Mouse (Mus musculus): ENCODE measurements around the gene Zbtb46. TPM values are rescaled to one million over a fixed set of nuclear protein-coding genes. Genes with fewer than 3 reads are reported as not detected.

Zbtb46 gene
- polyA plus RNA-seq, 1 experiment from 2014 or later: 5.7 TPM

DNA sequence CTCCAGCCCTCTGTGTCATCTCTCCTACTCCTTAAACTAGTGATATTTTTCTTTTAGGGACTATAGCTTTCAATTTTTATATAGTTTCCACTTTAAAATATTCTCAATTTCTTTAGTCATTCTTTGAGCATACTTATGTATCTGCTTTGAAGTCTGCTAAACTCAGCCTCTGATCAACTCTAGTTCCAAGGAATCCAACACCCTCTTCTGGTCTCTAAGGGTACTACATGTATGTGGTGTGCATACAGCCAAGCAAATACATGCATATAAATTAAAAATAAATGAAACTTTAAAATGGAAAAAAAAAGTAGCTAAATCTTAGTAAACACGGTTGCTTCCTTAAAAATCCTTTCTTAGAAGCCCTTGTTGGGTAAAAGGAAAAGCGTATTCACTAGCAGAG, 83.4 kb downstream of the Zbtb46 start:
- Histone ChIP-seq H3K27me3 (replicated peaks; ENCODE audit: control insufficient read depth, insufficient read depth, low read length) (no peaks in the 10 kb centered on the region), H3K9ac (ENCODE audit: low read depth, low read length) (no peak overlapping the region), H3K36me3 (ENCODE audit: control insufficient read depth, insufficient read depth, low read length) (peaks cover 24% of the 10 kb centered on the region), H3K4me1 (ENCODE audit: control insufficient read depth, insufficient read depth, low read length) (no peaks in the 10 kb centered on the region), H3K9me3 (ENCODE audit: control insufficient read depth, low read length) (no peaks in the 10 kb centered on the region), H3K4me2 (ENCODE audit: low read depth, low read length) (no peak overlapping the region), H3K27ac (replicated peaks; ENCODE audit: low read depth, low read length) (no peak overlapping the region), H3K4me3 (ENCODE audit: low read depth, low read length) (no peak overlapping the region)
- ATAC-seq (ENCODE audit: low read depth): no peak
- WGBS: 88% methylated on average over 2 of the region's 2 CpGs
- no peak for DNase-seq (ENCODE audit: low spot score)

DNA sequence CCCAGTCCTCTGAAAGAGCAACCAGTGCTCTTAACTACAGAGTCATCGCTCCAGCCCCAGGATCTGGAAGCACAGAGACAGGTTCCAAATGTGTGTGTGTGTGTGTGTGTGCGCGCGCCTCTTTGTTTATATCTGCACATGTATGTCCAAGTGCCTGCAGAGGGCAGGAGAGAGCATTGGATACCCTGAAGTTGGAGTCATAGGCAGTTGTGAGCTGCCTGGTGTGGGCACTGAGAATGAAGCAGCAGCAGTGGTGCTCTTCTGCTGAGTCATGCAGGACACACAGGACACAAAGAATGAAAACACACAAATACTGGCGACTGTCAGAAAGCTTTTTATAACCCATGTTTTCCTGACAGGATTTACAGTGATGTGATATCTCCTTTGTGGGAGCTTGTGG, 89.2 kb downstream of the Zbtb46 start:
- Histone ChIP-seq H3K9me3 (ENCODE audit: control insufficient read depth, low read length) (no peaks in the 10 kb centered on the region), H3K9ac (ENCODE audit: low read depth, low read length) (no peak overlapping the region), H3K4me1 (ENCODE audit: control insufficient read depth, insufficient read depth, low read length) (peaks cover 17% of the 10 kb centered on the region), H3K36me3 (ENCODE audit: control insufficient read depth, insufficient read depth, low read length) (peaks cover 21% of the 10 kb centered on the region), H3K27ac (replicated peaks; ENCODE audit: low read depth, low read length) (no peak overlapping the region), H3K4me3 (ENCODE audit: low read depth, low read length) (no peak overlapping the region), H3K4me2 (ENCODE audit: low read depth, low read length) (no peak overlapping the region), H3K27me3 (replicated peaks; ENCODE audit: control insufficient read depth, insufficient read depth, low read length) (no peaks in the 10 kb centered on the region)
- no peak for DNase-seq (ENCODE audit: low spot score)
- ATAC-seq (ENCODE audit: low read depth): no peak
- 97% methylated on average over 5 of the region's 5 CpGs for WGBS

DNA sequence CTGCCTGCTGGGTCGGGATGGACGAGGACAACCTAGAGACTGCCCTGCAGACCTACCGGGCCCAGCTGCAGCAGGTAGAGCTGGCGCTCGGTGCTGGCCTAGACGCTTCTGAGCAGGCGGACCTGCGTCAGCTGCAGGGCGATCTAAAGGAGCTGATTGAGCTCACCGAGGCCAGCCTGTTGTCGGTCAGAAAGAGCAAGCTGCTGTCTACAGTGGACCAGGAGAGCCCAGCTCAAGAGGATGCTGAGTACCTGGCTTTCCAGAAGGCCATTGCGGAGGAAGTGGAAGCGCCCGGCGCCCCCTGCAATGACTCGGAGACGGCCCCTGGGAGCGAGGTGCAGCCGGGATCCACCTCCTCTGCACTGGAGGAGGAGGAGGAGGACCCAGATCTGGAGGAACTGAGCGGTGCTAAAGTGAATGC, 93.6 kb downstream of the Zbtb46 start:
- Histone ChIP-seq H3K27ac (replicated peaks; ENCODE audit: low read depth, low read length) (peak overlapping the region; percentile 84), H3K9ac (ENCODE audit: low read depth, low read length) (peak overlapping the region; percentile 90), H3K4me1 (ENCODE audit: control insufficient read depth, insufficient read depth, low read length) (peaks cover 22% of the 10 kb centered on the region), H3K4me3 (ENCODE audit: low read depth, low read length) (peak overlapping the region; percentile 89), H3K9me3 (ENCODE audit: control insufficient read depth, low read length) (no peaks in the 10 kb centered on the region), H3K36me3 (ENCODE audit: control insufficient read depth, insufficient read depth, low read length) (peaks cover 53% of the 10 kb centered on the region), H3K4me2 (ENCODE audit: low read depth, low read length) (peak overlapping the region; percentile 76), H3K27me3 (replicated peaks; ENCODE audit: control insufficient read depth, insufficient read depth, low read length) (no peaks in the 10 kb centered on the region)
- ATAC-seq (ENCODE audit: low read depth): peak; percentile 9
- peak; percentile 11 for DNase-seq (ENCODE audit: low spot score)
- 0% methylated on average over 14 of the region's 20 CpGs for WGBS

DNA sequence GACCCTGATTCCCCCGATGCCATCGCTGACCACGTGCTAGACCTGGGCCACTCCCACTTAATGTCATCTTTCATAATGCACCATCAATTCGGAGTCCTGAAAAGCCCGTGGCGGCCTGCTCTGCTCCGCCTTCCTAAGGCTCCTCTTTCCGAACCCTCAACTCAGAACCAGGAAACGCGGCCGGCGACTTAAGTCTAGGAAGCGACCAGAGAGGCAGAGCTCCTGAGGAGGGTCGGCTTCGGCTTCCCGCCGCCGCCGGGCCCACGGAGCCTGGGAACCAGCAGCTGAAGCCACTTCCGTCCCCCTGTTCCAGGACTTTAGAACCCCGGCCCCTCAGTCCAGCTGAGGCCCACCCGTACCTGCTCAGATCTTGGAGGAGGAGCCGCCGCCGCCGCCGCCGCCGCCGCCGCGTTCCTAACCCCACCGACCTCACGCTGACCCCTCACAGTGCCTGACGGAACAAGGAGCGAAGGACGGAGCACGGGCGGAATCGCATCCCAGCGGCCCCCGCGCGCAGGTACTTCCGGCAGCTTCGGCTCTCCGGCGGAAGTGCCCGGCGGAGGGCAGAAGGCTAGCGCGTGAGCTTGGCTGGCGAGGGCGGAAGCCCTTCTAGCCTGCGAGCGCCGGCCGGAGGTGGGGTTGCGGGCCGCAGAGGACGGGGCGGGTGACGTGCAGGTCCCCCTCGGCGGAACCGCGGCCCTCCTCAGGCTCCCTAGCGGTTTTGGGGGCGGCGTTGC, 94.2 kb downstream of the Zbtb46 start, which contains the start of the genes Zgpat and Arfrp1:
TSS of gene Zgpat (plus strand) at position 69 of the 737 bp plus-strand sequence.
TSS of gene Arfrp1 (minus strand) at position 545 of the 737 bp plus-strand sequence.
- Histone ChIP-seq H3K4me1 (ENCODE audit: control insufficient read depth, insufficient read depth, low read length) (peaks cover 22% of the 10 kb centered on the region), H3K36me3 (ENCODE audit: control insufficient read depth, insufficient read depth, low read length) (peaks cover 57% of the 10 kb centered on the region), H3K27ac (replicated peaks; ENCODE audit: low read depth, low read length) (peak within 1 kb of the TSS; percentile 84), H3K4me3 (ENCODE audit: low read depth, low read length) (peak within 1 kb of the TSS; percentile 89), H3K9ac (ENCODE audit: low read depth, low read length) (peak within 1 kb of the TSS; percentile 90), H3K9me3 (ENCODE audit: control insufficient read depth, low read length) (no peaks in the 10 kb centered on the region), H3K27me3 (replicated peaks; ENCODE audit: control insufficient read depth, insufficient read depth, low read length) (no peaks in the 10 kb centered on the region), H3K4me2 (ENCODE audit: low read depth, low read length) (peak within 1 kb of the TSS; percentile 76)
- under 1% methylated on average over 29 of the region's 71 CpGs for WGBS
- DNase-seq (ENCODE audit: low spot score) (peak; percentile 91), ATAC-seq (ENCODE audit: low read depth) (peak; percentile 92)

DNA sequence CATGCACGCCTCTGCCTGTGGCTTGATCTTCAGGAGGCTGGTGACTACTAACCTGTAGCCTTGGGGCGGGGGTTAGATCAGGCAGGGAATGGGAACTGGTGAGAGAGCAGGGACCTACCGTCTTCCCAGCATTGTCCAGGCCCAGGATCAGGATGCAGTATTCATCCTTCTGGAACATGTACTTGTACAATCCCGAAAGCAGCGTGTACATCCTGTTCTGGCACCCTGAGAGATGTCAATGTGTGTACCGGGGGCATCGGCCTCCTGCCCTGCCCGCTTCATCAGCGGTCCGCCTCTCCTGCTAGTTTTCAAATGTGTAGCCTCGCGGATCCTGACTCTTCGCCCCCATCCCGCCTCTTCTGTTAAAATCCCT, 94.8 kb downstream of the Zbtb46 start:
- Histone ChIP-seq H3K36me3 (ENCODE audit: control insufficient read depth, insufficient read depth, low read length) (peaks cover 57% of the 10 kb centered on the region), H3K9ac (ENCODE audit: low read depth, low read length) (peak overlapping the region; percentile 90), H3K27ac (replicated peaks; ENCODE audit: low read depth, low read length) (peak overlapping the region; percentile 84; the same call in 1 of the 2 replicates), H3K4me3 (ENCODE audit: low read depth, low read length) (peak overlapping the region; percentile 89), H3K27me3 (replicated peaks; ENCODE audit: control insufficient read depth, insufficient read depth, low read length) (no peaks in the 10 kb centered on the region), H3K9me3 (ENCODE audit: control insufficient read depth, low read length) (no peaks in the 10 kb centered on the region), H3K4me1 (ENCODE audit: control insufficient read depth, insufficient read depth, low read length) (peaks cover 22% of the 10 kb centered on the region), H3K4me2 (ENCODE audit: low read depth, low read length) (peak overlapping the region; percentile 76)
- no peak for ATAC-seq (ENCODE audit: low read depth)
- WGBS: 11% methylated on average over 14 of the region's 14 CpGs
- no peak for DNase-seq (ENCODE audit: low spot score)

DNA sequence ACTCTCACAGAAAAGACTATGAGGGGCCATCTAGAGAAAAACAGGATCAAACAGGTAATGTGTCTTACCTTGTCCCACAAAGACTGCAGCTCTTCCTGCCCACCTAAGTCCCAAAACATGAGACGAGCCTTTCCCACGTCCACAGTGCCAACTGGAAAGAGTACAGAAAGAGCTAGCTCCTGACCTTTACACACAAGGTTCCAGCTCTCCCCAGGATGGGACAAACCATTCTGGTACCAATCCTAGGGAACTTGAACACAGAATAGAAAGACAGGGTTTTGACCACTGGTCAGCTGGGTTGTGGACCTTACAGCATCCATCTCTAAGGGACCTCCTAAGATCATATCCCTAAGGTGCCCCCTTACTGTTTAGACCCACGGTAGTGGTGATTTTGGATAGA, 95.3 kb downstream of the Zbtb46 start:
- Histone ChIP-seq H3K4me3 (ENCODE audit: low read depth, low read length) (peak overlapping the region; percentile 89), H3K27ac (replicated peaks; ENCODE audit: low read depth, low read length) (no peak overlapping the region), H3K27me3 (replicated peaks; ENCODE audit: control insufficient read depth, insufficient read depth, low read length) (no peaks in the 10 kb centered on the region), H3K36me3 (ENCODE audit: control insufficient read depth, insufficient read depth, low read length) (peaks cover 57% of the 10 kb centered on the region), H3K9me3 (ENCODE audit: control insufficient read depth, low read length) (no peaks in the 10 kb centered on the region), H3K4me1 (ENCODE audit: control insufficient read depth, insufficient read depth, low read length) (peaks cover 22% of the 10 kb centered on the region), H3K4me2 (ENCODE audit: low read depth, low read length) (peak overlapping the region; percentile 76), H3K9ac (ENCODE audit: low read depth, low read length) (peak overlapping the region; percentile 90)
- no peak for DNase-seq (ENCODE audit: low spot score)
- no peak for ATAC-seq (ENCODE audit: low read depth)
- WGBS: 91% methylated on average over 3 of the region's 3 CpGs

DNA sequence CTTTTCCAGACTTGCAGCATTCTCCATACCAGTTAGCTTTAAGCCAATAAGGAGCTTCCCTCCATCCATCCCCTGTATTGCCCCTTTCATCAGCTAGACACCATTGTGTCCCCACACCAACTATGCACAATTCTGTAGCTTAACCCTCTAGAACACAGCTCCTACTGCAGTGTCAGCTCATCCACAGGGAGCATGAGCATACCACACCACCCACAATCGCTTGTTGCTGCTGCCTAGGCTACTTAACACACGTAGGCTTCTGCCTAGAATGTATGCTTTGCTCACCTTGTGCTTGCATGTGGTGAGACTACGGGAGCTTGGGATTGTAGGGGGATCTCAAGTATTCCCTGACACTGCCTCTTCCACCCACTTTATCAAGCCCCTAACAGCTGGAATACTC, 102.4 kb downstream of the Zbtb46 start:
- H3K36me3 ChIP-seq (ENCODE audit: control insufficient read depth, insufficient read depth, low read length): peaks cover 79% of the 10 kb centered on the region
- H3K27me3 ChIP-seq (replicated peaks; ENCODE audit: control insufficient read depth, insufficient read depth, low read length): no peaks in the 10 kb centered on the region
- no peak overlapping the region for H3K9ac ChIP-seq (ENCODE audit: low read depth, low read length)
- WGBS: 73% methylated on average over 3 of the region's 3 CpGs
- no peaks in the 10 kb centered on the region for H3K4me1 ChIP-seq (ENCODE audit: control insufficient read depth, insufficient read depth, low read length)
- H3K4me2 ChIP-seq (ENCODE audit: low read depth, low read length): no peak overlapping the region
- H3K9me3 ChIP-seq (ENCODE audit: control insufficient read depth, low read length): no peaks in the 10 kb centered on the region
- no peak for ATAC-seq (ENCODE audit: low read depth)
- no peak overlapping the region for H3K4me3 ChIP-seq (ENCODE audit: low read depth, low read length)
- no peak for DNase-seq (ENCODE audit: low spot score)
- H3K27ac ChIP-seq (replicated peaks; ENCODE audit: low read depth, low read length): no peak overlapping the region

DNA sequence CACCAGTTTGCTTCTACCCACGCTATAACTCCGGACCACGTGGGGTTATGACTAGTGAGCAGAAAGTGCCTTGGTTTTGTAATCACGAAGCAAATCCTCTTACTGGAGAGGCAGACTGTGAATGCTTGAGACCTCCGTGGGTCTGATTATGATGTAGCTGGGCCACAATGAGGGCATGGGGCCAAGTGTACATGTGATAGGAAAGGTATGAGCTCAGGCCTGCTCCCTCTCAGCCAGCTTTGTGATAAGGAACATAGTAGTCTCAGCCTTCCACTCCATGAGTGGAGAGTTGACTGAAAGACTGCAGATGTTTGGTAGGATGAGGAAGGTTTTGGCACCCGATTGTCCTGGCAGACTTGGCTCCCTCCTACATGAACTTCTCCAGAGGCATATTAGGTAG, 116.5 kb downstream of the Zbtb46 start:
- no peak overlapping the region for H3K27ac ChIP-seq (replicated peaks; ENCODE audit: low read depth, low read length)
- H3K9me3 ChIP-seq (ENCODE audit: control insufficient read depth, low read length): no peaks in the 10 kb centered on the region
- no peaks in the 10 kb centered on the region for H3K4me1 ChIP-seq (ENCODE audit: control insufficient read depth, insufficient read depth, low read length)
- WGBS: 93% methylated on average over 6 of the region's 6 CpGs
- DNase-seq (ENCODE audit: low spot score) (no peak), ATAC-seq (ENCODE audit: low read depth) (no peak)
- no peak overlapping the region for H3K4me2 ChIP-seq (ENCODE audit: low read depth, low read length)
- H3K4me3 ChIP-seq (ENCODE audit: low read depth, low read length): no peak overlapping the region
- no peaks in the 10 kb centered on the region for H3K27me3 ChIP-seq (replicated peaks; ENCODE audit: control insufficient read depth, insufficient read depth, low read length)
- H3K9ac ChIP-seq (ENCODE audit: low read depth, low read length): no peak overlapping the region
- H3K36me3 ChIP-seq (ENCODE audit: control insufficient read depth, insufficient read depth, low read length): peaks cover 84% of the 10 kb centered on the region

DNA sequence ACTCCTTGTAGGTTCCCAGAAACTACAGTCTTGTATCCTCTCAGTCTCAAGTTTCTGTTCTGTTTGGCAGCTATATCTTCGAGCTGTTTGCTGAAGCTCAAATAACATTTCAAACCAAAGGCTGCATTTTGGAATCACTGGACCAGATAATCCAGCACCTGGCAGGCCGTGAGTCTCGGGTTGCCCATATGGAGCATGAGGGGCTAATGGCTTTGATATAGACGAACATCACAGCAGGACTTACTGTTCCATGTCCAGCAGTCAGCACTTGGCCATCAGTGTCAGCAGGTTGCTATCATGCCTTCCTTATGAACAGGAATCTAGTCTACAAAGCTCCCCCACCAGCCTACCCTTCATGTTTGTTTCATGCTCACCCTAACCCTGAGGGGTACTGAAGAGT, 118.8 kb downstream of the Zbtb46 start:
- Histone ChIP-seq H3K9ac (ENCODE audit: low read depth, low read length) (no peak overlapping the region), H3K27me3 (replicated peaks; ENCODE audit: control insufficient read depth, insufficient read depth, low read length) (no peaks in the 10 kb centered on the region), H3K4me1 (ENCODE audit: control insufficient read depth, insufficient read depth, low read length) (no peaks in the 10 kb centered on the region), H3K27ac (replicated peaks; ENCODE audit: low read depth, low read length) (no peak overlapping the region), H3K9me3 (ENCODE audit: control insufficient read depth, low read length) (no peaks in the 10 kb centered on the region), H3K4me2 (ENCODE audit: low read depth, low read length) (no peak overlapping the region), H3K36me3 (ENCODE audit: control insufficient read depth, insufficient read depth, low read length) (peaks cover 88% of the 10 kb centered on the region), H3K4me3 (ENCODE audit: low read depth, low read length) (no peak overlapping the region)
- peak; percentile 43 for DNase-seq (ENCODE audit: low spot score)
- 78% methylated on average over 4 of the region's 4 CpGs for WGBS
- peak; percentile 79; the same call in 1 of the 2 replicates for ATAC-seq (ENCODE audit: low read depth)

Measured in embryonic facial prominence, embryonic 14.5 days (tissue).